Mouse (Mus musculus) testis, postnatal 14 days (tissue): ENCODE results near the gene Btd.
A peak's percentile ranks its signal among the peaks of the same experiment; 100 is the strongest.

Source experiments
- DNase-seq: peaks from one replicate; pipeline ENCODE4 v3.0.0; 2021; ENCODE audit warnings: low spot score

The Btd gene

GRCm38 (mm10) chr14:31647991-31648390 lies 7.2 kb downstream of the Btd start:
- no peak for DNase-seq

GRCm38 (mm10) chr14:31650347-31650746 lies 9.5 kb downstream of the Btd start:
- no peak for DNase-seq

- DNase-seq: no peak
Measured at GRCm38 (mm10) chr14:31651206-31651605, 10.4 kb downstream of the Btd start.

- DNase-seq: no peak
Measured at GRCm38 (mm10) chr14:31652106-31652505, 11.3 kb downstream of the Btd start.

GRCm38 (mm10) chr14:31652624-31653023 lies 11.8 kb downstream of the Btd start:
- no peak for DNase-seq

GRCm38 (mm10) chr14:31653101-31653875 lies 12.5 kb downstream of the Btd start:
- no peak for DNase-seq

GRCm38 (mm10) chr14:31654816-31655215 lies 14.0 kb downstream of the Btd start:
- no peak for DNase-seq

GRCm38 (mm10) chr14:31655406-31655805 lies 14.6 kb downstream of the Btd start:
- DNase-seq: no peak

- DNase-seq: no peak
Measured at GRCm38 (mm10) chr14:31656386-31656785, 15.6 kb downstream of the Btd start.

- DNase-seq: peak; percentile 54
Measured at GRCm38 (mm10) chr14:31656857-31657645, 16.2 kb downstream of the Btd start.

GRCm38 (mm10) chr14:31658126-31658680 lies 17.4 kb downstream of the Btd start:
- DNase-seq: no peak

- peak; percentile 55 for DNase-seq
Measured at GRCm38 (mm10) chr14:31659501-31660181, 18.8 kb downstream of the Btd start.

GRCm38 (mm10) chr14:31660312-31661093 lies 19.7 kb downstream of the Btd start:
- DNase-seq: peak; percentile 45

- DNase-seq: peak; percentile 76
Measured at GRCm38 (mm10) chr14:31661671-31662554, 21.1 kb downstream of the Btd start.

GRCm38 (mm10) chr14:31662555-31663211 lies 21.9 kb downstream of the Btd start:
- peak; percentile 53 for DNase-seq

GRCm38 (mm10) chr14:31663376-31664099 lies 22.7 kb downstream of the Btd start:
- no peak for DNase-seq

- DNase-seq: no peak
Measured at GRCm38 (mm10) chr14:31664100-31664902, 23.5 kb downstream of the Btd start.

GRCm38 (mm10) chr14:31664903-31665565 lies 24.2 kb downstream of the Btd start:
- no peak for DNase-seq
